Mouse (Mus musculus): Measurements from ENCODE around the gene Srgap2. TPM values are rescaled to one million over a fixed set of nuclear protein-coding genes. Genes with fewer than 3 reads are reported as not detected.
"Not testable (repeated sequence)": the region's sequence is repeated elsewhere in the genome, so short reads cannot be mapped to it uniquely, and the experiment has no call there.

Srgap2 gene
- polyA plus RNA-seq, 1 experiment from 2014 or later: 13.4 TPM

- 91% methylated on average over 5 of the region's 5 CpGs for WGBS
- Histone ChIP-seq H3K9ac (no peak overlapping the region), H3K27ac (replicated peaks) (no peak overlapping the region), H3K27me3 (no peaks in the 10 kb centered on the region), H3K4me3 (no peak overlapping the region), H3K9me3 (no peaks in the 10 kb centered on the region), H3K36me3 (peaks cover 34% of the 10 kb centered on the region), H3K4me1 (replicated peaks) (no peaks in the 10 kb centered on the region), H3K4me2 (no peak overlapping the region)
- no peak for ATAC-seq (ENCODE audit: low read depth)
Measured at GRCm38 (mm10) chr1:131345422-131346419, 181.4 kb downstream of the Srgap2 start.

GRCm38 (mm10) chr1:131344691-131345090, 182.5 kb downstream of the Srgap2 start:
- H3K9me3 ChIP-seq: no peaks in the 10 kb centered on the region
- H3K4me1 ChIP-seq (replicated peaks): no peaks in the 10 kb centered on the region
- H3K9ac ChIP-seq: no peak overlapping the region
- no peak overlapping the region for H3K4me3 ChIP-seq
- no peak overlapping the region for H3K4me2 ChIP-seq
- H3K36me3 ChIP-seq: peaks cover 33% of the 10 kb centered on the region
- 83% methylated on average over 2 of the region's 2 CpGs for WGBS
- no peaks in the 10 kb centered on the region for H3K27me3 ChIP-seq
- H3K27ac ChIP-seq (replicated peaks): no peak overlapping the region
- ATAC-seq (ENCODE audit: low read depth): no peak

GRCm38 (mm10) chr1:131336017-131336416, 191.1 kb downstream of the Srgap2 start:
- 74% methylated on average over 5 of the region's 5 CpGs for WGBS
- ATAC-seq (ENCODE audit: low read depth): no peak
- Histone ChIP-seq H3K9me3 (no peaks in the 10 kb centered on the region), H3K9ac (no peak overlapping the region), H3K4me2 (no peak overlapping the region), H3K27me3 (no peaks in the 10 kb centered on the region), H3K4me3 (no peak overlapping the region), H3K27ac (replicated peaks) (no peak overlapping the region; the same call in 1 of the 2 replicates), H3K4me1 (replicated peaks) (peaks cover 10% of the 10 kb centered on the region; the same call in 1 of the 2 replicates), H3K36me3 (peaks cover 8% of the 10 kb centered on the region; the same call in 1 of the 2 replicates)

GRCm38 (mm10) chr1:131335604-131336003, 191.5 kb downstream of the Srgap2 start:
- H3K27me3 ChIP-seq: no peaks in the 10 kb centered on the region
- H3K4me2 ChIP-seq: no peak overlapping the region
- ATAC-seq (ENCODE audit: low read depth): no peak
- no peak overlapping the region for H3K9ac ChIP-seq
- H3K9me3 ChIP-seq: no peaks in the 10 kb centered on the region
- H3K4me3 ChIP-seq: no peak overlapping the region
- no peak overlapping the region; the same call in 1 of the 2 replicates for H3K27ac ChIP-seq (replicated peaks)
- 51% methylated on average over 3 of the region's 3 CpGs for WGBS
- H3K36me3 ChIP-seq: peaks cover 10% of the 10 kb centered on the region; the same call in 1 of the 2 replicates
- H3K4me1 ChIP-seq (replicated peaks): peaks cover 10% of the 10 kb centered on the region; the same call in 1 of the 2 replicates

- no peak overlapping the region for H3K27ac ChIP-seq (replicated peaks)
- H3K9me3 ChIP-seq: no peaks in the 10 kb centered on the region
- no peaks in the 10 kb centered on the region for H3K27me3 ChIP-seq
- ATAC-seq (ENCODE audit: low read depth): no peak
- H3K4me2 ChIP-seq: no peak overlapping the region
- 97% methylated on average over 1 of the region's 1 CpGs for WGBS
- no peak overlapping the region for H3K4me3 ChIP-seq
- H3K9ac ChIP-seq: no peak overlapping the region
- peaks cover 15% of the 10 kb centered on the region; the same call in 1 of the 2 replicates for H3K36me3 ChIP-seq
- H3K4me1 ChIP-seq (replicated peaks): peaks cover 8% of the 10 kb centered on the region; the same call in 1 of the 2 replicates
Measured at GRCm38 (mm10) chr1:131331180-131331579, 196.0 kb downstream of the Srgap2 start.

- not testable (repeated sequence) for H3K9ac ChIP-seq; H3K9me3 ChIP-seq; H3K4me2 ChIP-seq; H3K27me3 ChIP-seq; H3K27ac ChIP-seq (replicated peaks); H3K4me1 ChIP-seq (replicated peaks); ATAC-seq (ENCODE audit: low read depth); H3K4me3 ChIP-seq
- peaks cover 20% of the 10 kb centered on the region for H3K36me3 ChIP-seq
- WGBS: 93% methylated on average over 1 of the region's 1 CpGs
Measured at GRCm38 (mm10) chr1:131329093-131329492, 198.1 kb downstream of the Srgap2 start.

GRCm38 (mm10) chr1:131327167-131327566, 200.0 kb downstream of the Srgap2 start:
- H3K4me3 ChIP-seq: no peak overlapping the region
- H3K36me3 ChIP-seq: peaks cover 20% of the 10 kb centered on the region
- no peak overlapping the region for H3K4me2 ChIP-seq
- H3K27me3 ChIP-seq: no peaks in the 10 kb centered on the region
- H3K9ac ChIP-seq: no peak overlapping the region
- no peaks in the 10 kb centered on the region for H3K9me3 ChIP-seq
- 95% methylated on average over 1 of the region's 1 CpGs for whole genome bisulfite sequencing
- ATAC-seq (ENCODE audit: low read depth): no peak
- no peak overlapping the region for H3K27ac ChIP-seq (replicated peaks)
- no peaks in the 10 kb centered on the region for H3K4me1 ChIP-seq (replicated peaks)

GRCm38 (mm10) chr1:131324816-131325463, 202.2 kb downstream of the Srgap2 start:
- H3K9ac ChIP-seq: no peak overlapping the region
- H3K36me3 ChIP-seq: peaks cover 25% of the 10 kb centered on the region
- no peak overlapping the region for H3K27ac ChIP-seq (replicated peaks)
- 0 out of 2 replicates have a peak, but pooled peaks cover 3% of the 10 kb centered on the region for H3K4me1 ChIP-seq (replicated peaks)
- H3K4me2 ChIP-seq: no peak overlapping the region
- 88% methylated on average over 3 of the region's 3 CpGs for WGBS
- no peaks in the 10 kb centered on the region for H3K27me3 ChIP-seq
- no peaks in the 10 kb centered on the region for H3K9me3 ChIP-seq
- no peak for ATAC-seq (ENCODE audit: low read depth)
- no peak overlapping the region for H3K4me3 ChIP-seq

- H3K9me3 ChIP-seq: no peaks in the 10 kb centered on the region
Measured at GRCm38 (mm10) chr1:131319598-131320330, 207.4 kb downstream of the Srgap2 start.

GRCm38 (mm10) chr1:131318397-131318796, 208.8 kb downstream of the Srgap2 start:
- whole genome bisulfite sequencing: 88% methylated on average over 2 of the region's 2 CpGs
- H3K4me2 ChIP-seq: no peak overlapping the region
- ATAC-seq (ENCODE audit: low read depth): no peak

More at GRCm38 (mm10) chr1:131319598-131320330, 207.4 kb downstream of the Srgap2 start:
- H3K9ac ChIP-seq: no peak overlapping the region
- no peak overlapping the region for H3K27ac ChIP-seq (replicated peaks)
- 0 out of 2 replicates have a peak, but pooled peaks cover 7% of the 10 kb centered on the region for H3K4me1 ChIP-seq (replicated peaks)
- no peaks in the 10 kb centered on the region for H3K27me3 ChIP-seq
- H3K4me2 ChIP-seq: no peak overlapping the region
- no peak overlapping the region for H3K4me3 ChIP-seq
- WGBS: 69% methylated on average over 3 of the region's 3 CpGs
- peak; percentile 88 for ATAC-seq (ENCODE audit: low read depth)
- peaks cover 45% of the 10 kb centered on the region for H3K36me3 ChIP-seq

GRCm38 (mm10) chr1:131317625-131318024, 209.5 kb downstream of the Srgap2 start:
- H3K27me3 ChIP-seq: no peaks in the 10 kb centered on the region
- H3K4me1 ChIP-seq (replicated peaks): 0 out of 2 replicates have a peak, but pooled peaks cover 7% of the 10 kb centered on the region
- no peak overlapping the region for H3K9ac ChIP-seq
- H3K9me3 ChIP-seq: no peaks in the 10 kb centered on the region
- peaks cover 59% of the 10 kb centered on the region for H3K36me3 ChIP-seq
- H3K4me2 ChIP-seq: no peak overlapping the region
- no peak overlapping the region for H3K27ac ChIP-seq (replicated peaks)
- no peak overlapping the region for H3K4me3 ChIP-seq
- ATAC-seq (ENCODE audit: low read depth): no peak
- 95% methylated on average over 5 of the region's 5 CpGs for WGBS

More at GRCm38 (mm10) chr1:131318397-131318796, 208.8 kb downstream of the Srgap2 start:
- Histone ChIP-seq H3K36me3 (peaks cover 51% of the 10 kb centered on the region), H3K27me3 (no peaks in the 10 kb centered on the region), H3K9ac (no peak overlapping the region), H3K9me3 (no peaks in the 10 kb centered on the region), H3K27ac (replicated peaks) (no peak overlapping the region), H3K4me1 (replicated peaks) (0 out of 2 replicates have a peak, but pooled peaks cover 7% of the 10 kb centered on the region), H3K4me3 (no peak overlapping the region)
